Mouse (Mus musculus) heart, postnatal 0 days (tissue): Measurements from ENCODE around the gene Socs4. TPM values are rescaled to one million over a fixed set of nuclear protein-coding genes. Genes with fewer than 3 reads are reported as not detected.
"Not testable (repeated sequence)": the region's sequence is repeated elsewhere in the genome, so short reads cannot be mapped to it uniquely, and the experiment has no call there.

Source experiments
- ATAC-seq: fragments of 200-750 bp; cut with Nextera tagmentation; 2 replicates; pipeline ENCODE4 v1.8.0; 2017; ENCODE audit warnings: low read depth, moderate number of reproducible peaks, moderate library complexity; ENCODE audit not compliant: insufficient read depth
- DNase-seq: peaks from one replicate; pipeline ENCODE4 v3.0.0-alpha.2; 2016; ENCODE audit warnings: low spot score
- H3K27ac ChIP-seq: fragments of 300-500 bp; sonication (generic); 2 replicates; pipeline ENCODE4 v1.5.1; 2014; ENCODE audit warnings: low read depth, mild to moderate bottlenecking
- H3K27me3 ChIP-seq: fragments of 300-500 bp; sonication (generic); 2 replicates; pipeline ENCODE4 v1.6.1; 2014; ENCODE audit warnings: low read length, mixed read lengths; ENCODE audit not compliant: control insufficient read depth, insufficient read depth
- H3K36me3 ChIP-seq: fragments of 300-500 bp; sonication (generic); replicated peaks from 2 replicates; pipeline ENCODE4 v1.6.1; 2014; ENCODE audit warnings: low read length, mixed read lengths; ENCODE audit not compliant: control insufficient read depth, insufficient read depth
- H3K4me1 ChIP-seq: fragments of 300-500 bp; sonication (generic); 2 replicates; pipeline ENCODE4 v1.6.1; 2014; ENCODE audit warnings: antibody characterized with exemption; ENCODE audit not compliant: control insufficient read depth, insufficient read depth
- H3K4me2 ChIP-seq: fragments of 300-500 bp; sonication (generic); 2 replicates; pipeline ENCODE4 v1.6.1; 2014; ENCODE audit warnings: low read depth, mild to moderate bottlenecking, low read length, moderate library complexity
- H3K4me3 ChIP-seq: fragments of 300-500 bp; sonication (generic); 2 replicates; pipeline ENCODE4 v1.5.1; 2014; ENCODE audit warnings: low read depth, low read length
- H3K9ac ChIP-seq: fragments of 300-500 bp; sonication (generic); replicated peaks from 2 replicates; pipeline ENCODE4 v1.6.1; 2014; ENCODE audit warnings: low read depth, low read length, mixed read lengths
- H3K9me3 ChIP-seq: fragments of 300-500 bp; sonication (generic); replicated peaks from 2 replicates; pipeline ENCODE4 v1.6.1; 2016; ENCODE audit warnings: low read length; ENCODE audit not compliant: control insufficient read depth
- CTCF ChIP-seq: IDR thresholded peaks from 2 replicates; pipeline ENCODE4 v1.5.1; 2016; ENCODE audit warnings: antibody characterized with exemption, control low read depth, low read depth
- EP300 ChIP-seq: IDR thresholded peaks from 2 replicates; pipeline ENCODE4 v1.6.1; 2016; ENCODE audit warnings: antibody characterized with exemption, low read depth
- WGBS: fragments of 180-500 bp; shearing (Covaris S2); extraction: QIAGEN DNeasy Blood & Tissue Kit; methylation state at CpG from one replicate; pipeline ENCODE4 v1.1.7; 2014; 5-methylcytosine and 5-hydroxymethylcytosine counted together
- polyA plus RNA-seq: library from polyadenylated mRNA; unstranded; fragments of >200 nt; fragmentation: Nextera tagmentation; extraction: Ambion mirVana; gene quantifications from 2 replicates; pipeline ENCODE4 v1.2.1, GENCODE M21; 2015
- total RNA-seq: library from RNA; depleted of rRNA; stranded (reverse); fragments of >200 nt; gene quantifications from 2 replicates; pipeline ENCODE4 v1.2.3, GENCODE M21; 2014; ENCODE audit warnings: low replicate concordance

Gene Socs4
- total and polyA plus RNA-seq, 2 experiments from 2014 or later = 1.9 to 3.3 TPM

GRCm38 (mm10) chr14:47307669-47308068, 30.9 kb downstream of the Socs4 start:
- Histone ChIP-seq H3K27ac (no peak overlapping the region), H3K36me3 (peaks cover 42% of the 10 kb centered on the region), H3K4me1 (peaks cover 2% of the 10 kb centered on the region; the same call in 1 of the 2 replicates), H3K4me3 (no peak overlapping the region), H3K27me3 (no peaks in the 10 kb centered on the region), H3K9me3 (no peaks in the 10 kb centered on the region), H3K9ac (no peak overlapping the region), H3K4me2 (no peak overlapping the region)
- 73% methylated on average over 3 of the region's 3 CpGs for WGBS
- no peak for TF ChIP-seq CTCF
- TF ChIP-seq EP300 = no peak
- DNase-seq (no peak), ATAC-seq (no peak)

- no peak overlapping the region for H3K9ac ChIP-seq
- H3K27me3 ChIP-seq = no peaks in the 10 kb centered on the region
- peaks cover 50% of the 10 kb centered on the region for H3K36me3 ChIP-seq
- no peaks in the 10 kb centered on the region for H3K9me3 ChIP-seq
- TF ChIP-seq CTCF (no peak), EP300 (no peak)
- 97% methylated on average over 1 of the region's 1 CpGs for WGBS
- no peak for ATAC-seq
- no peak overlapping the region for H3K4me2 ChIP-seq
- H3K4me1 ChIP-seq = no peaks in the 10 kb centered on the region
- no peak for DNase-seq
- no peak overlapping the region for H3K27ac ChIP-seq
- no peak overlapping the region for H3K4me3 ChIP-seq
Measured at GRCm38 (mm10) chr14:47309061-47309460, 32.3 kb downstream of the Socs4 start.

DNA sequence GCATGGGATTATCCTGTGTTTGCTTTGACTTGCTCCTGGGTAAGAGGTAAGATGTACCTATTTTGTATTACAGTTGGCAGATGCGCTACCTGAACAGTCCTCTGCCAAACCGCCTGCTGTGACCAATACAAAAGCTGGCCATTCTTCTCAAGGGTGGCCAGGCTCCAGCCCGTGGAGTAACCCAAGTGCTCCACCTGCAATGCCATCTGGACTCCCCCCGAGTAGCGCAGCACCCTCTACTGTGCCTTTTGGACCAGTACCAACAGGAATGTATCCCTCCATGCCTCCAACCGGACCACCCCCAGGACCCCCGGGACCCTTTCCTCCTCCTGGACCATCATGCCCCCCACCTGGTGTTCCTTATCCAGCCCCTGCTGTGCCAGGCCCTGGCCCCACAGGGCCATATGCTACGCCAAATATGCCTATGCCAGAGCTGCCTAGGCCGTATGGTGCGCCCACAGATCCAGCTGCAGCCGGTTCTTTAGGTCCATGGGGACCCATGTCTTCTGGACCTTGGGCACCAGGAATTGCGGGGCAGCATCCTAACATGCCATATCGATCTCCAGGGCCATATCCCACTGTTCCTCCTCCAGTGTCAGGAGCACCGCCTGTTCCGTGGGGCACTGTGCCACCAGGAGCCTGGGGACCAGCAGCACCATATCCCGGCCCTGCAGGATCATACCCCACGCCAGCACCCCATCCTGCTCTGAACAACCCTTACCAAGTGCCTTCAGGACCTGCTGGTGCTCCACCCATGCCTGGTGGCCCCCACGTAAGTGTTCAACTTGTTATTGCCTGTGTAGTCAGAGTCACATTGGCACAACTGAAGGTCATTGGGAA, 33.8 kb downstream of the Socs4 start:
- no peak for DNase-seq
- Histone ChIP-seq H3K4me2 (no peak overlapping the region), H3K9ac (no peak overlapping the region), H3K27me3 (no peaks in the 10 kb centered on the region), H3K4me1 (no peaks in the 10 kb centered on the region), H3K27ac (no peak overlapping the region), H3K36me3 (peaks cover 52% of the 10 kb centered on the region), H3K4me3 (no peak overlapping the region), H3K9me3 (no peaks in the 10 kb centered on the region)
- no peak for ATAC-seq
- 95% methylated on average over 18 of the region's 18 CpGs for WGBS
- TF ChIP-seq CTCF (no peak), EP300 (no peak)

- no peak overlapping the region for H3K4me2 ChIP-seq
- no peak overlapping the region for H3K9ac ChIP-seq
- DNase-seq = no peak
- no peak overlapping the region for H3K4me3 ChIP-seq
- ATAC-seq = no peak
- 85% methylated on average over 5 of the region's 5 CpGs for WGBS
- no peaks in the 10 kb centered on the region for H3K4me1 ChIP-seq
- TF ChIP-seq EP300 (no peak), CTCF (no peak)
- no peak overlapping the region for H3K27ac ChIP-seq
- H3K27me3 ChIP-seq = no peaks in the 10 kb centered on the region
- H3K36me3 ChIP-seq = peaks cover 33% of the 10 kb centered on the region
- H3K9me3 ChIP-seq = no peaks in the 10 kb centered on the region
Measured at GRCm38 (mm10) chr14:47319362-47319761, 42.6 kb downstream of the Socs4 start.

- DNase-seq, H3K9ac ChIP-seq: not testable (repeated sequence)
- 78% methylated on average over 5 of the region's 8 CpGs for WGBS
Measured at GRCm38 (mm10) chr14:47321581-47321980, 44.9 kb downstream of the Socs4 start.

More at GRCm38 (mm10) chr14:47321581-47321980, 44.9 kb downstream of the Socs4 start:
- not testable (repeated sequence) for H3K27ac ChIP-seq, H3K4me2 ChIP-seq, H3K4me3 ChIP-seq, H3K9me3 ChIP-seq, ATAC-seq, H3K4me1 ChIP-seq, H3K27me3 ChIP-seq
- peaks cover 26% of the 10 kb centered on the region for H3K36me3 ChIP-seq
